Mouse (Mus musculus) cerebellum, adult 11-12 months (tissue): ENCODE results near the gene Rnf20.
A peak's percentile ranks its signal among the peaks of the same experiment; 100 is the strongest.
"Not testable (repeated sequence)": the region's sequence is repeated elsewhere in the genome, so short reads cannot be mapped to it uniquely, and the experiment has no call there.

ENCODE experiments used
- DNase-seq: peaks from one replicate; pipeline ENCODE4 v3.0.0; 2022

The Rnf20 gene

DNA sequence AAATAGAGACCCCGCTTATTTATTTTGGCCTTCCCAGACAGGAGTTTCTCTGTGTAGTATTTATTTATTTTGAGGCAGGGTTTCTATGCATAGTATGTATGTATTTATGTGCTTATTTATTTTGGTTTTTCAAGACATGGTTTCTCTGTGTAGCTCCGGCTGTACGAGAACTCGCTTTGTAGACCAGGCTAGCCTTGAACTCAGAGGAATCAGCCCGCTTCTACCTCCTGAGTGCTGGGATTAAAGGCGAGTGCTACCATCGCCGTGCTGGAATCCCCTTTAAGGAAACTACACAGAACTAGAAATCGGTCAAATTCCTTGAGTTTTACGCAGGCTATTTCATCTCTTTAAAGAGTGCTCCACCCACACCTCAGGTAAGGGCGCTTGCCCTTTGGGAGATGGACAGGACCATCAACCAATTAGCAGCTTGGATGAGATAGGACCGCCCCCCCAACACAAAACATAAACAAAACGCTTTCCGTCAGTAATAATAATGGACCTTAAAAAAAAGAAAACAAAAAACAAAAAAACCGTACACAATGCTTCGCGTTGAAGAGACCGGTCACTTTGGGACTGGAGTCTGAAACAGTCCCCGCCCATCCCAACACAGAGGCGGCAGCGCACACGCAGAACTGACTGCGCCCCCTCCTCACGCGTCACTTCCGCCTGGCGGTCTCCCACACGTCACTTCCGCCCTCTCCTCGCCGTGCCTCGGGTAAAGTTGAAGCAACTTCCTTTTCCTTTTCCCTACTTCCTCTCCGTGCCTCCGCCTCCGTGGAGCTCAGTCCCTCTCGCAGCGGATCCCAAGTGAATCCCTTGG is at the start of gene Rnf20:
Gene Rnf20 (plus strand): TSS at position 688 of the 820 bp plus-strand sequence.
- DNase-seq: peak; percentile 96

DNA sequence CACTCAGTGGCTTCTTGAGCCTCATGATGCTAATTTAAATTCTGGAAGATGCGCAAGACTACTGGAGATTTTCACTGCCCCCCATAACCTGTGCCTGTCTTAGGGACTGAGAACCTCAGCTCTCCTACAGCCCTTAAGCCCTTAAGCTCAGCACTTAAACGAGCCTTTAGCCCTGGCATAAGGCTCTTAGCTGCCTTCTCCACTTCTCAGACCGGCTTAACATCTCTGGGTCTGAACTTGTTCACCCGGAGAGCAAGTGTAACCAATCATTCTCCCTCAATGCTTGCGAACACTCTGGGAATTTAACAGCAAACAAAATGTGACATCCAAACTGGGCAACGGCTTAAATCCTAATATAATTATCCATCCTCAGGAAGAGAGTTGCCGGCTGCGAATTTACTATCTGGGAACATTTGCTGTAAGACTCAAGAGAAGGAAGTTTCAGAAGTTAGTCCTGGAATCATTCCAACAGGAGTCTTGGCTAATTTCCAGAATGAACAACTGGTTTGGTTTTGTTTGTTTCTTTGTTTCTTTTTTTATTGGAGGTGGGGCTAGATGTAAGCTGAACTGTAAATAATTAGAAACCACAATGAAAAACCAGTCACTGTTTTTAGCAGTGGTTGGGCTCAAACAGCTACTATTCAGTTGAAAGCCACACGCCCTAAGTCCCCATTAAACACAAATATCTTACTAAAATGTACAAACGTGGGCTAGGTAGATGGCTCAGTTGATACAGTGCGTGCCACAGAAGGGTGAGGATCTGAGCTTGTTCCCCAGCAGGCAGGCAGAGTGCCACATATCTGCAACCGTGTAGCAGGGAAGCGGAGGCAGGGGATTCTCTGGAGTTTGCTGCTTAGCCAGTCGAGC is 47.6 kb upstream of the Rnf20 start:
- DNase-seq: no peak

DNA sequence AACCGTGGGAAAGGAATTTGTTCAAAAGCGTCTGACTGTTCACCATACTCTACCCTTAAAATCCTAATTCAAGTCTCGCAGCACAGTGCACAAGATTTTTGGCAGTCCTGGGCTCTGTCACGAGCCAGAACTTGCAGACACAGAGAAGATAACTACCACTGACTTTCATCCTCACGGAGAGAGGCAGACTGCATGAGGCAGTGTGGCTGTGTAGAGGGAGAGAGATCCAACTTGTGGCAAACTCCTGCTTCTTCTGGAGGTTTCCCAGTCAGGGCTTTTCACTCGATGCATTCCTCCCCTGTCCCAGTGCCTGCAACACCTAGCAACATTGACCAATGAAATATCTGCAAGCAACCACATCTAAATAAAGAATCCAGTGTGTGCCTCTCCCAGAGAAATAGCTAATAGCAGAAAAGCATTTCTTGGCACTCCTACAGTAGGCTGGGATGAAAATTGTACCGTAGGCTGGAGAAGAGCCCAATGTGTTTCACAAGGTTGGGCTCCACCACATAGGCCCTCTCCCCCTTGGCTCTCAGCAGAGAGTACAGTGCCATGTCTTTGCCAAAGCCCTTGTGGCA is 46.2 kb upstream of the Rnf20 start:
- DNase-seq: no peak

DNA sequence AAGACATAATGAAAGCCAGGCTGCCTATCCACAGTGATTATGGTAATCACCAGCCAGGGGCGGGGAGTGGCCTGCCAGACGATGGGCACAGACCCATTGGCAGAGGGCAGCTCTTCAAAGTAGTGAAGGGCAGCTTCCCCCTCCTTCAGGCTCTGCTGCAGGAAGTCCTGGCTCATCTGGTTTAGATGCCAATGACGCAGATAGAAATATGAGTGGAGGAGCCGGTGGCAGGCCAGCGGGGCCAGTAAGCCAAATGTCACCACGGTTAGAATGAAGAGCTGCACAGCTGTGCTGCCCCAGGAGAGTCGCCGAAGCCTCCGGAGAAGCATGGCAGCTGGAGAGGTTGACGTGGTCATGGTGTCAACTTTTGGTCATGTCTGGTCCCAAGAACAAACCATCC is 45.0 kb upstream of the Rnf20 start:
- no peak for DNase-seq

DNA sequence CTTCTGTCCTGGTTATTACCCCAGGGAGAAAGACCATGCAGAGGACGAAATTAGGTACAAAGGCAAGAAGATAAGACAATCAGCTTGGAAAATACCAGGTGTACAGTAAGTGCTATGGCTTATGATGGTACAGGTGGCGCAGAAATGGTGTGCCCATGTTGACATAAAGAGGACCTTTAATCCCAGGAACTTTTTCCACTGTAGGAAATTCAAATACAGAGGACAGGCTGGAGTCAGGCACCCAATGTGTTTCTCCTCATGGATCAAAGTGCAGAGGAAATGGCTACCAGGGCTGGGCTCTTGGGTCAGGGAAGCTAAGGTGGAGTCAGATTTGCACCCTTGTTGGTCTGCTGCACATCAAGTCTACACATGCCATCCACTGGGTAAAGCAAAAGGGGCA is 41.7 kb upstream of the Rnf20 start:
- no peak for DNase-seq

DNA sequence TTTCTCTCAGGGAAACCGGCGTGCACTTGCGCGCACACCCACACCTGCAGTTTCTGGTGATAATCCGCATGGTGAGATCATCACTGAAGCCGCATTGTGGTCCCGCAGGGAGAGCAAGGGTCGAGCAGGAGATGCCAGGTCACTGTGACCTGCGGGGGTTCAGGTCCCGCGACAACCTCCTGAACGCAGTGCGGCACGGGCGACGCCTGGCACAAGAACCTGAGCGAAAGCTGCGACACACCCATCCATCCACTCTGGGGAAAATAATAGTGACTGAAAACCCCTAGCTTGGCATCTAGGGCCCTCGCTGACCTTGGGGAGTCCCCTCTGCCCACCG is 35.0 kb upstream of the Rnf20 start:
- no peak for DNase-seq

DNA sequence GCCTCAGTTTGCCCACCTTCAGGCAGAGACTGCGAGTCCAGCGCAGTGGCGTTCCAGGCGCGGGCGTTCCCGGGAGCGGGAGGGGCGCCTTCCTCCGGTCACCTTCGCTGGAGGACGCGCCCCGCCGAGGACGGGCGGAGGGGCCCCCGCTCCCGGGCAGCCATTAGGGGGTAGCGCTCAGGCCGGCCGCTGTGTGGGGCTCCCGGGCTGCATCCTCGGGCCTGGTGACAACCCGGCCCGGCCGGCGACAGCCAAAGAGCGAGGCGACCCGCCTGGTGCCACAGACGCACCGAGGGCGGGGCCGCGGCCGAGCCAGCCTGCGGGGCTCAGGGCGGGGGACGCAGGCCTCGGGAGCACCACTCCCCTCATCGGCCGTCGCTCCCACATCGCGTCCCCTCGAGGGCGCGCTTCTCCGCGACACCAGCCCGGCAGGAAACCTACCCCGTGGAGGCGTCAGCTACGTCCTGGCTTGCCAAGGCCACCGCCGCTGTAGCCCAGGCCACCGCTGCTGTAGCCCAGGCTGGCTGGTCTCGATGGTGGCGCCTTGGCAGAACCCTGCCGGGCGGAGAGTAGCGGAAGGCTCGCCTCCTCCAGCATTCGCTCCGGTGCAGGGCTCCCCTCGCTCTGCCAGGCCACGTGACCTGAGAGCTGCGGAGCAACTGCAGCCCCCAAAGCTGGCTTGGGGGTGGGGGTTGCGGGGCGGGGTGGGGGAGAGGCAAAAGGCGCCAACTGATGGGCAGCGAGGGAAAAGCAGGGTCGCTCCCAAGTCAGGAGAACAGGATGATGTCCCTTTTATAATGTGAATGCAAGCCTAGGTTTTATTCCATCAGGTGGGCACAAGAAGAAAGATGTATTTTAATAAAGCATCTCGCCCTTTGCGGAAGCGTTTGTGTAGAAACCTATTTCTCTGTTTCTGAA is 34.4 kb upstream of the Rnf20 start, which contains the start of gene Tmem246:
Gene Tmem246 (minus strand): TSS at position 694 of the 918 bp plus-strand sequence.
- DNase-seq: peak; percentile 86

DNA sequence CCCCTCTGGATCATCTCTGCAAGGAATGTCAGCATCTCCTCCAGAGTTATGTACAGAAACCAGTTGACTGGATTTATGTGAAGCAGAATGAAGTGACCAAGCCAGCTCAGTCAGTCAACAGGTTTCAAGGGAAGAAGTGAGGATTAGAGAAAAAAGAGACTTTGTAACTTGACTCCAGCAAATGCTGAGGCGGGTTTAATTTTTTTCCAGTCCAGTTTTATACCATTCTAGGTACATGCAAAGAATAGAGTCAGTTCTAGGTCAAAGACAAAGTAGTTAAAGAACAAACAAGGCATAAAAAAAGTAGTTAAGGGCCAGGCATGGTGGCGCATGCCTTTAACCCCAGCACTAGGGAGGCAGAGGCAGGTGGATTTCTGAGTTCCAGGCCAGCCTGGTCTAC is 28.6 kb upstream of the Rnf20 start:
- DNase-seq: no peak

DNA sequence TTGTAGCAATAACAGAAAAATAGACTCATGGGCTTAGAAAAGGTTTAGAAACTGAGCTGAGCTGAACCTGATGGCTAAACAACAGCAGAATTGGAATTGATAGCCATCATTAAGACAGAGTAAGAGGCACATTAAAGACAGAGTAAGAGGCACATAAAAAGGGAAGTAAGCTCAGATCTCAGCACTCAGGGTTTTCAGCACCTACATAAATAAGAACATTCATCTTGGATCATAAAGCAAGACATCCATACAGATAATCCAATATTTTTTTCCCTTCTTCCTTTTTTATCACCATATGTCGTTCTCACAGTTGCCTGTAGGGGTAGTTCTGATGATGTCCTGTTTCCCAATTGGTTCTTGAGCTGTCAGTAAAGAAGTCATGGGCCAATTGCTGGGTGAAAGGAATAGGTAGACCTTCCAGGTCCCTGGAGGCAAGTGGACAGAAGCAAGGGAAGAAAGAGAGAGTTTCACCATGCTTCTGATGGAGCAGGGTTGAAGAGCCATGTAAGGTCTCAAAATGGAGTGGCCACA is 27.7 kb upstream of the Rnf20 start:
- no peak for DNase-seq

DNA sequence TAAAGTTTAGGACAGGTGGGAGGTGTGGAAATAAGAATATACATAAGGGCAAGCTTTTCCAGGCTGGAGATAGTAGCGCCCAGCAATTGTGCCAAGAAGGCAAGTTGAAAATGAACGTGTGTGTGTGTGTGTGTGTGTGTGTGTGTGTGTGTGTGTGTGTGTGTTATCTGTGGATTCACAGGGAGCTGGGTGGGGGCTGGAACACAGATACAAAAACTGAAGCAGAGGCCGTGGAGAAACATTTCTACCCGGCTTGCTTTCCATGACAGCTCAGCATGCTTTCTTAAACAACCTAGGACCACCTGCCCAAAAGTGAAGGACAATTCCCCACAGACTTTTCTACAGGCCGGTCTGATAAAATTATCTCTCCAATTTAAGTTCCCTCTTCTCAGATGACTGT is 27.2 kb upstream of the Rnf20 start:
- no peak for DNase-seq

DNA sequence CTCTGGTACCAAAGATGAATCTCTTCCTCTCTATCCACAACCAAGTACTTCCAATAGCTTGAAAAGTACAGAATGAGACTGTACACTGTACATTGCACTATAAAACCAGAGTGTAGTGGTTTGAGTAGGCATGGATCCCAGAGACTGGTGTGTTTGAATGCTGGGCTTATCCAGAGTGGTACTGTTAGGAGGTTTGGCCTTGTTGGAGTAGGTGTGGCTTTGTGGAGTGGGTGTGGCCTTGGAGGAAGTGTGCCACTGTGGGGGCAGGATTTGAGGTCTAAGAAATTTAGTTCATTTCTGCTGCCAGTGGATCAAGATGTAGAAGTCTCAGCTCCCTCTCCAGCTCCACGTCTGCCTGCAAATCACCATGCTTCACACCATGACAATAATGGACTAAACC is 26.3 kb upstream of the Rnf20 start:
- DNase-seq: no peak

DNA sequence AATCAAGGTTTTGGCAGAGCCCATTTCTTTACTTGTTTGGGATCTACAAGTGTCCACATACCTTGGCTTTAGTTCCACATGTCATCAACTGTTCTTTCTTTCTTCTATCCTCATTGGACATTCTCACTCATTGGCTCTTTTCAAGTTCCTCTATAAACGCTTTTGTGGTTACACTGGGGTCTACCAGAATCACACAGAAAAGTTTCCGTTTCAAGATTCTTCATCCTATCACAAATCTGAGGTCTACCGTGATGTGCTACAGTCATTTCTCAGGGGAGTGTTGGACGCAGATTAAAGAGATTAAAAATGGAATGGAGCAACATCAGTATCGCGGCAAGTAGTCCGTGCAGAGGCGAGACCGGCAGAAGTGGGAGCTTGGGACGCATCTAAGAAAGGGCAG is 14.9 kb upstream of the Rnf20 start:
- DNase-seq: no peak

DNA sequence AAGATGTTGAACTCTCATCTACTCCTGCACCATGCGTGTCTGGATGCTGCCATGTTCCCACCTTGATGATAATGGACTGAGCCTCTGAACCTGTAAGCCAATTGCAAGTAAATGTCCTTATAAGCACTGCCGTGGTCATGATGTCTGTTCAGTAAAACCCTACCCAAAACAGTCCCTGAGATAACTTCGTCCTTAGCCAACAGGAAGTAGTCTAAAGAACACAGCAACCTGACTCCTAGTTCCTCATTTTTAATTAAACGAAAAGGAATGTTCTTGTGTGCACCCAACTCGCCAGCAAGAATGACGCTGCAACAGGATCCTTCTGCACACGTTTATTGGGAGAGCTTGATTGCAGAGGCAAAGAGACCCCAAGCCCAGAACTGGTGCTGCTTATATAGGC is 11.9 kb upstream of the Rnf20 start:
- DNase-seq: not testable (repeated sequence)

DNA sequence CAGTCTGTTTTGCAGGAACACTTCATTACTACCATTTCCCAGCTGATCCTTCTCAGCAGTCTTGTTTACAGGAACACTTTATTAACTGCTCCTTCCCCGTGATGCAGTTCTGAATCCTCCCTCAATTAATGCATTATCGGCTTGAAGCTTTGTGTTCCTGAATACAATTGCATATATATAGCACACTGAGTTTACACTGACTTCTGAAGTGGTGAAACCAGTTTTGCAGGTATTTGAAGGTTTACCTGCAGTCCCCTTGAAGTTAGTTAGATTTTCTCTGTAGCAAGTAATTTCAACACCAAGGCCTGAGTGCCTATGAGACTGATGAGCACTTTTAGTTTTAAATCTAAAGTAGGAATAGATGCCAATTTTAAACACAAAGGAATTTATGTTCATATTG is 9.5 kb upstream of the Rnf20 start:
- no peak for DNase-seq

DNA sequence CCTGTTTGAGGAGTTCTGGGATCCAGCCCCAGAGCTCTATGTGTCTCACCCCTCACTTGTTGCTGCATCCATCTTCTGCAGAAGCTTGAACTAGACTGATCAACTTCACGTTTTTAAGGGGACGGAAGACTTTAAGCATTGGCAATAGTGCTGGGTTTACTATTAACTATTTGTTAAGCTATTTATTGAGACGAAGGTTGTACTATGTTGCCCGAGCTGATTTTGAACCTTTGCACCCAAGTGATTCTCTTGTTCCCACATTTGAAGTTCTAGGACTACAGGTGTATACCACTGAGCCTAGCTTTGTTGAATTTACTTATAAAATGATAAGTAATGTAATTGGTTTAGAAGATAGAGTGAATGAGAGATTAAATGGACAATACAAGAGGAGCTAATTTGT is 7.9 kb upstream of the Rnf20 start:
- no peak for DNase-seq

DNA sequence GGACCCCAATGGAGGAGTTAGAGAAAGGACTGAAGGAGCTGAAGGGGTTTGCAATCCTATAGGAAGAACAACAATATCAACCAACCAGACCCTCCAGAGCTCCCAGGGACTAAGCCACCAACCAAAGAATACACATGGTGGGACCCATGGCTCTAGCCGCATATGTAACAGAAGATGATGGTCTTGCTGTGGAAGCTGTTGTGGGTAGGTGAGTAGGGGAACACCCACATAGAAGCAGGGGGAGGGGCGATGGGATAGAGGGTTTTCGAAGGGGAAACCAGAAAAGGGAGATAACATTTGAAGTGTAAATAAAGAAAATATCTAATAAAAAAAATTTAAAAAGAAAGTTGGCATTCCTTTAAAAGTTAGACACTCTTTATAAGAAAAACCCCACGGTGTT is 6.8 kb upstream of the Rnf20 start:
- not testable (repeated sequence) for DNase-seq

DNA sequence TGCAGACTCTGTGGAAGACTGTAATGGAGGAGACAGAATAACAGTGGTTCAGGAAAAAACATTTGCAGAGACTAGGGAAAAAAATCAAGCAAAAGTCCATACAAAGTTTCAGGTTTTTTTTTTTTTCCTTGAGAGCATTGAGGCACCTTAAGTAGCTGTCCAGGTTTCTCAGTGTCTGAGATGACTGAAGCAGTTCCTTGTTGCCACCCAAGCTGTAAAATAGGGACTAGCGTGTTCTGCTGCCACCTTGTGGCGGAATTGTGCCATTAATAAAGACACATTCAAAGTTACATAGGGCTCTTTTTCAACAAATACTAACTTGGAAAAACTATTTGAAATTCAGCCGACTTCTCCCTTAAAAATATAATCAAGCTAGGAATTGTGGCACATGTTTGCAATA is 4.8 kb upstream of the Rnf20 start:
- DNase-seq: peak; percentile 46

DNA sequence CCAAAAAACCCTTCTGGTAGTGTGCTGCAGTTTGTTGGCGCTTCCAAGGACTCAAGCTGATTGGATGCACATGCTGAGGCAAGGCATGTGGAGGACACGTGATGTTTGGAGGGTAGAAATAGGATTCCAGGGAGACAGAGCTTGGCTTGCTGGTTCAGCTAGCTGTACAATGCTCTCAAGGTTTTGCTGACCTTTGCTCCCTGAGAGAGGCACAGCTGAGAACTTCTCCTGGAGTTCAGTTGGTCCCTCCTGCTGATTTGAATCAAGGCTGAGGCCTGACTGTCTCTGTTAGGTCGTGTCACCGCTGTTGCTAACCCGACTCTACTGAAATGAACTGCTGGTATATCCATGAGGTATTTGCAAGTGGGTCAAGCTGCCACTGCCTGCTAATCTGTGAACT is 2.9 kb upstream of the Rnf20 start:
- no peak for DNase-seq

DNA sequence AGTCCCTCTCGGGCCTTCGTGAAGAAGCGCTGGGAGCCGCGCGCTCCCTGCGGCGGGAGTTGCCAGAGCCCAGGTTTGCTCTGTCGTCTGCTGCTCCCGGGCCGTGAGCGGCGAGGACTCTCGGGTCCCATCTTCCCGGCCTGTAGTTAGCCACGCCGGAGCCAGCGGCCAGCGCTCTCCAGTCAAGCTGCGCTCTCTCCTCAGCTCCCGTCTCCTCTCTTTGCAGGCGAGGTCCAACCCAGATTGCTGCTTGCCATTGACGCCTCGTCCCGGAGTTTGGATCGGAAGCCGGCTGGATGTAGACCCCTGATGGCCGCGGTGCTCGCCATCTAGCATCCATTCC is 304 bp downstream of the Rnf20 start:
- no peak for DNase-seq

DNA sequence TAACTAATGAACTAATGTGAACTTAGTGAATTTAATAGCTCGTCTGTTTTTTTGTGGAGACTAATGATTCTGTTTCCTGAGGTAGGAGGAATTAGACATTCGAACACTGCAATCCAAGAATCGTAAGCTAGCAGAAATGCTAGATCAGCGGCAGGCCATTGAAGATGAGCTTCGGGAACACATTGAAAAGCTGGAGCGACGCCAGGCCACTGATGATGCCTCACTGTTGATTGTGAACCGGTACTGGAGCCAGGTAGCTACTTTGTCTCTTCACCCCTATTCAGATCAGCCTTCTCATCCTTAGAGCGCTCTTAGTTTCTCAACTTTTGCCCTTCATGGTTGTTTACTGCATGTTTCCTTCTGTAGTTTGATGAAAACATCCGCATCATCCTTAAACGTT is 6.0 kb downstream of the Rnf20 start:
- DNase-seq: no peak

DNA sequence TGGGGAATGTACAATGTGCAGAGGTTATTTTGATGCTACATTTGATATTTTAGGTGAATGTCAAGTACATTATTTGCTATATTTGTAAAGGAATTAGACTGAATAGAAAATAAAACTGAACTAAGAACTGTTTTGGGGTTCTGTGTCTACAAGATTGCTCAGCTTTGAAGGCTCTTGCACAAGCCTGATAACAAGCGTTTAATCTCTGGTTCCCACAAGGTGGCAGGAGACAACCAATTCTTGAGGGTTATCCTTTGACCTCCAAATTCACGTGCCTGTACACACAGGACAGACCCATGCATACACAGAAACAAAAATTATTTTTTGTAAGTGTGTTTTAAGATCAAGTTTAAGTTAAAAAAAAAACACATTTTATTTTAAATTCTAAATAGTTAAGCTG is 8.1 kb downstream of the Rnf20 start:
- DNase-seq: no peak

DNA sequence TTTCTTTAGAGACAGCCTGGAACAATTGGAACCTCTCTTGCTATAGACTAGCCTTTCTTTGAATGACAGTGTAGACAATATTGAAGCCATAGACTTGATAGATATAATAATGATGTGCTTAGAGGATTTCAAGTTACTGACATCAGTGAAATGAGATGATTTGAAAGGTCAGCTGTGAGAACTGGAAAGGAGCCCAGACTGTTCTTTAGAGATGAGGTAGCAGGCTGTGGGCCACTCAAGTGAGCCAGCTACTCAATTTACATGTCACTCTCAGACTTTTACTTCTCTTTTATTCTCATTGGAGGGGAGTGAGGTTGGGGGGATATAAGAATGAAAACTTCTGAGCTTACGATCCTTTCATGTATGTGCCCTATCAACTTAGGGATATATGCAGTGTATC is 27.6 kb downstream of the Rnf20 start:
- DNase-seq: no peak

DNA sequence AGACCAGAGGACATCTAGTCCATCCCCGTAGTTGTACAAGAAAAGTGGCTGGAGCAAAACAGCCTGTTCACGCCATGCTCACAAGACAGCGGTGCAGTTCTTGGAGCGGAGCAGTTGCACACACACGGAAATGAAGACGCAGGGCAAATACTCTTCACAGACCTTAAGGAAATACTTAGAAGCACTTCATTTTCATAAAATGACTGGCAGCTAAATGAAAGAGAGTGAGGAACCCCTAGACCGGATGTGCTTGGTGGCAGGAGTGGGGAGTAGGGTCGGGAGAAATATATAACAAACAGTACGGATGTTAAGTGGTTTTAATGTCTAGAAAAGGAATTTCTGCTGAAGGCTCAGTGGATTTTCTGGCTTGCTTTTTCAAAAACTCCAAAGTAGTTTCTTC is 29.9 kb downstream of the Rnf20 start:
- no peak for DNase-seq
